ENCODE assay signal across 12 mouse cellular contexts in genomic region chr10:61662391-61662988, GRCm38 (mm10). TPM values are rescaled to one million over a fixed set of nuclear protein-coding genes. Genes with fewer than 3 reads are reported as not detected.
DNase-seq lines count a peak whose midpoint lies in the region; ATAC-seq and TF ChIP-seq lines count a peak whose summit lies in the region.
"Had no signal": no experiment of that assay in that cellular context is flagged by ENCODE, and none has a peak within 500 bp of the region (broad histone marks: within the 10 kb centered on the region; RNA-seq: fewer than 3 reads in every experiment).

No protein-coding gene starts in this region.

- H3K4me2 ChIP-seq in intestine, postnatal 0 days (replicated peaks; ENCODE audit: low read depth), result no peak overlapping the region
- H3K4me2 ChIP-seq: heart, embryonic 11.5 days; liver, embryonic 13.5 days had no signal

- H3K4me1 ChIP-seq in intestine, postnatal 0 days (replicated peaks; ENCODE audit: control insufficient read depth, insufficient read depth, low read length), result no peaks in the 10 kb centered on the region
- H3K4me1 ChIP-seq: liver, embryonic 13.5 days had no signal

- H3K4me3 ChIP-seq in intestine, postnatal 0 days (ENCODE audit: low read depth, low read length), result no peak overlapping the region
- H3K4me3 ChIP-seq: liver, embryonic 13.5 days had no signal

- H3K9me3 ChIP-seq in intestine, postnatal 0 days (ENCODE audit: control insufficient read depth), result no peaks in the 10 kb centered on the region
- H3K9me3 ChIP-seq: liver, embryonic 13.5 days had no signal

- 63% methylated on average over 10 of the region's 10 CpGs for WGBS in intestine, postnatal 0 days

- H3K36me3 ChIP-seq in intestine, postnatal 0 days (ENCODE audit: control insufficient read depth, insufficient read depth), result peaks cover 62% of the 10 kb centered on the region

- peak; percentile 68 for ATAC-seq in megakaryocyte-erythroid progenitor cell, adult 5-6 weeks (replicated peaks; ENCODE audit: low FRiP score, low TSS enrichment, poor library complexity, severe bottlenecking)
- no peak for ATAC-seq in intestine, postnatal 0 days

- TF ChIP-seq CTCF in intestine, postnatal 0 days (IDR thresholded peaks at IDR 0.05; ENCODE audit: low read depth), result no peak

- no peak overlapping the region for H3K9ac ChIP-seq in intestine, postnatal 0 days (ENCODE audit: low read depth, low read length)
- H3K9ac ChIP-seq: liver, embryonic 13.5 days had no signal

- H3K27me3 ChIP-seq in intestine, postnatal 0 days (replicated peaks; ENCODE audit: control insufficient read depth, insufficient read depth, low read length), result no peaks in the 10 kb centered on the region
- H3K27me3 ChIP-seq: liver, embryonic 13.5 days had no signal

- DNase-seq in left cerebral cortex, adult 9 months (ENCODE audit: low spot score in 2 of 2), result peak; percentile 21 to 39
- DNase-seq in left cerebral cortex, adult 8-10 months (ENCODE audit: low spot score in 2 of 2), result no peak
- DNase-seq in MN1 (ENCODE audit: low spot score), result peak; percentile 54
- peak; percentile 28 for DNase-seq in adrenal gland, postnatal 25 days
- no peak for DNase-seq in ovary, postnatal 36 days (ENCODE audit: low spot score)
- no peak for DNase-seq in lung, postnatal 14 days
- DNase-seq: cerebellum, postnatal 25 days; kidney, adult 2 months; liver, embryonic 13.5 days had no signal

- no peak overlapping the region for H3K27ac ChIP-seq in intestine, postnatal 0 days (ENCODE audit: low read depth, low read length)
- H3K27ac ChIP-seq: liver, embryonic 13.5 days had no signal

RNA-seq across cellular contexts. Expression of gene Ppa1, which starts 14.1 kb away (rescaled TPM):
- total RNA-seq in left cerebral cortex, adult 8-10 months (2022), result 100 to 1,000 TPM; 101 to 116 (median 111) TPM
- 107 and 153 TPM in 2 replicates for total RNA-seq in adrenal gland, postnatal 25 days (2021)
- total RNA-seq in megakaryocyte-erythroid progenitor cell, adult 5-6 weeks (2014; fragmentation: Nextera tagmentation), result 96.7 and 97.1 TPM in 2 replicates
- total RNA-seq in megakaryocyte-erythroid progenitor cell, adult 5-6 weeks (2017), result 183 and 211 TPM in 2 replicates
- polyA plus RNA-seq in intestine, postnatal 0 days (2015; fragmentation: Nextera tagmentation; extraction: Ambion mirVana), result 194 and 204 TPM in 2 replicates

RNA-seq across cellular contexts. Expression of gene Sar1a, which starts 17.6 kb away (rescaled TPM):
- total RNA-seq in left cerebral cortex, adult 8-10 months (2022), result 100 to 1,000 TPM; 117 to 135 (median 124) TPM
- 181 and 195 TPM in 2 replicates for total RNA-seq in adrenal gland, postnatal 25 days (2021)
- 85.6 and 97.9 TPM in 2 replicates for total RNA-seq in megakaryocyte-erythroid progenitor cell, adult 5-6 weeks (2014; fragmentation: Nextera tagmentation)
- 108 and 119 TPM in 2 replicates for total RNA-seq in megakaryocyte-erythroid progenitor cell, adult 5-6 weeks (2017)
- 105 and 111 TPM in 2 replicates for polyA plus RNA-seq in intestine, postnatal 0 days (2015; fragmentation: Nextera tagmentation; extraction: Ambion mirVana)

RNA-seq across cellular contexts. Expression of gene Tysnd1, which starts 32.8 kb away (rescaled TPM):
- total RNA-seq in left cerebral cortex, adult 8-10 months (2022), result 10 to 100 TPM; 18.4 to 23.4 (median 20.7) TPM
- 109 and 115 TPM in 2 replicates for total RNA-seq in adrenal gland, postnatal 25 days (2021)
- 22.8 and 31.8 TPM in 2 replicates for total RNA-seq in megakaryocyte-erythroid progenitor cell, adult 5-6 weeks (2014; fragmentation: Nextera tagmentation)
- total RNA-seq in megakaryocyte-erythroid progenitor cell, adult 5-6 weeks (2017), result 12.9 and 25.7 TPM in 2 replicates
- polyA plus RNA-seq in intestine, postnatal 0 days (2015; fragmentation: Nextera tagmentation; extraction: Ambion mirVana), result 22.2 and 24.7 TPM in 2 replicates

RNA-seq across cellular contexts. Expression of gene Aifm2, which starts 52.6 kb away (rescaled TPM):
- 10 to 100 TPM in 2 of 4 experiments, 1 to 10 TPM in 2; 9.6 to 10.8 (median 10.2) TPM for total RNA-seq in left cerebral cortex, adult 8-10 months (2022)
- 310 and 356 TPM in 2 replicates for total RNA-seq in adrenal gland, postnatal 25 days (2021)
- 2.3 and 2.4 TPM in 2 replicates for total RNA-seq in megakaryocyte-erythroid progenitor cell, adult 5-6 weeks (2014; fragmentation: Nextera tagmentation)
- total RNA-seq in megakaryocyte-erythroid progenitor cell, adult 5-6 weeks (2017), result 3.3 and 6.8 TPM in 2 replicates
- 14.7 and 16.9 TPM in 2 replicates for polyA plus RNA-seq in intestine, postnatal 0 days (2015; fragmentation: Nextera tagmentation; extraction: Ambion mirVana)

Comparison
In these comparisons a context has a peak if more than half of its experiments do, and no peak if none do; other contexts are left out.
1. DNase-seq: peak in left cerebral cortex, adult 9 months (2 of 2), MN1 (single experiment) and adrenal gland, postnatal 25 days (single experiment); none in left cerebral cortex, adult 8-10 months (0 of 2), ovary, postnatal 36 days (single experiment) and lung, postnatal 14 days (single experiment).